ENCODE assay signal across 34 mouse cellular contexts in the genomic region with DNA sequence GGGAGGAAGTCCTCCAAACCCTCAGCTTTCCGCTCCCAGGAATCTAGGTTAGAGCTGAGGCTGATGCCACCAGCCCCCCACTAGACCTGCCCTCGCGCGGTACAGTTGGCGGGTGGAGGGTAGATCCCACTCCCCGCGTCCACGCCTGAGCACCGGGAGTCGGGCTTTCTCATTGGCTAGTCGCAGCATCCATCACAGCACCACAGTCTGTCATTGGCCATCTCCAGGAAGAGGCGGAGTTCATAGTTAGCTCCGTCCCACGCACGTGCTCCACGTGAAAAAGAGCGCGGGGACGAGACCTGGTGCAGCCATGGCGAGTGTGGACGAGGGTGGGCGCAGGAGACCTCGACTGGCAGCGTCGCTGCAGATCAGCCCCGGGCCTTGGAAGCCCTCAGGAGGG. TPM values are rescaled to one million over a fixed set of nuclear protein-coding genes. Genes with fewer than 3 reads are reported as not detected.
DNase-seq lines count a peak whose midpoint lies in the region; ATAC-seq and TF ChIP-seq lines count a peak whose summit lies in the region.
"Had no signal": no experiment of that assay in that cellular context is flagged by ENCODE, and none has a peak within 500 bp of the region (broad histone marks: within the 10 kb centered on the region; RNA-seq: fewer than 3 reads in every experiment).

TSS of gene Adad2 (plus strand) at position 277 of the 400 bp plus-strand sequence.

- H3K9me3 ChIP-seq in midbrain, embryonic 11.5 days (ENCODE audit: control insufficient read depth, low read length), result no peaks in the 10 kb centered on the region
- H3K9me3 ChIP-seq in midbrain, embryonic 14.5 days (ENCODE audit: control insufficient read depth, low read length), result no peaks in the 10 kb centered on the region
- peaks cover 28% of the 10 kb centered on the region for H3K9me3 ChIP-seq in E14TG2a.4 (ENCODE audit: low read length)
- H3K9me3 ChIP-seq: embryonic facial prominence, embryonic 13.5 days; forebrain, embryonic 15.5 days; liver, embryonic 15.5 days had no signal

- H3K4me1 ChIP-seq in midbrain, embryonic 11.5 days (ENCODE audit: control insufficient read depth, insufficient read depth, low read length), result no peaks in the 10 kb centered on the region
- no peaks in the 10 kb centered on the region for H3K4me1 ChIP-seq in midbrain, embryonic 14.5 days (ENCODE audit: control insufficient read depth, insufficient read depth, low read length)
- H3K4me1 ChIP-seq in E14TG2a.4 (replicated peaks; ENCODE audit: low read depth, low read length), result peaks cover 29% of the 10 kb centered on the region
- H3K4me1 ChIP-seq: embryonic facial prominence, embryonic 13.5 days; forebrain, embryonic 15.5 days; heart, embryonic 15.5 days; kidney, embryonic 15.5 days; limb, embryonic 12.5 days; liver, embryonic 15.5 days; midbrain, embryonic 12.5 days had no signal

- H3K27ac ChIP-seq in midbrain, embryonic 11.5 days (ENCODE audit: low read depth, low read length), result no peak within 1 kb of the TSS
- H3K27ac ChIP-seq in midbrain, embryonic 14.5 days (replicated peaks; ENCODE audit: low read depth, low read length), result no peak within 1 kb of the TSS
- H3K27ac ChIP-seq in left cerebral cortex, adult 2 months, result no peak within 1 kb of the TSS
- H3K27ac ChIP-seq: embryonic facial prominence, embryonic 13.5 days; forebrain, embryonic 10.5 days; forebrain, embryonic 15.5 days; heart, embryonic 10.5 days; heart, embryonic 15.5 days; kidney, embryonic 15.5 days; limb, embryonic 12.5 days; liver, embryonic 15.5 days; midbrain, embryonic 12.5 days had no signal

- H3K27me3 ChIP-seq in midbrain, embryonic 11.5 days (ENCODE audit: control insufficient read depth, insufficient read depth, low read length), result no peaks in the 10 kb centered on the region
- H3K27me3 ChIP-seq in midbrain, embryonic 14.5 days (ENCODE audit: control insufficient read depth, insufficient read depth, low read length), result no peaks in the 10 kb centered on the region
- H3K27me3 ChIP-seq in E14TG2a.4 (ENCODE audit: insufficient read depth, low read length), result peaks cover 46% of the 10 kb centered on the region
- H3K27me3 ChIP-seq: forebrain, embryonic 15.5 days; kidney, embryonic 15.5 days; midbrain, embryonic 12.5 days had no signal

- no peak within 1 kb of the TSS for H3K4me3 ChIP-seq in midbrain, embryonic 11.5 days (ENCODE audit: low read depth, low read length)
- no peak within 1 kb of the TSS for H3K4me3 ChIP-seq in midbrain, embryonic 14.5 days (replicated peaks; ENCODE audit: low read depth, low read length)
- H3K4me3 ChIP-seq in E14TG2a.4 (replicated peaks; ENCODE audit: low read length), result peak within 1 kb of the TSS; percentile 63
- no peak within 1 kb of the TSS for H3K4me3 ChIP-seq in left cerebral cortex, adult 2 months
- H3K4me3 ChIP-seq: embryonic facial prominence, embryonic 13.5 days; forebrain, embryonic 10.5 days; forebrain, embryonic 15.5 days; heart, embryonic 10.5 days; heart, embryonic 15.5 days; kidney, embryonic 15.5 days; limb, embryonic 12.5 days; liver, embryonic 15.5 days; midbrain, embryonic 12.5 days had no signal

- no peak within 1 kb of the TSS for H3K9ac ChIP-seq in midbrain, embryonic 11.5 days (ENCODE audit: low read length)
- no peak within 1 kb of the TSS for H3K9ac ChIP-seq in midbrain, embryonic 14.5 days (replicated peaks; ENCODE audit: low read length)
- H3K9ac ChIP-seq: embryonic facial prominence, embryonic 13.5 days; forebrain, embryonic 15.5 days; heart, embryonic 15.5 days; kidney, embryonic 15.5 days; limb, embryonic 12.5 days; liver, embryonic 15.5 days; lung, embryonic 14.5 days; midbrain, embryonic 12.5 days had no signal

- 0 out of 2 replicates have a peak, but pooled peaks have one; percentile 40 for ATAC-seq in midbrain, embryonic 11.5 days (ENCODE audit: low FRiP score)
- no peak for ATAC-seq in midbrain, embryonic 14.5 days (ENCODE audit: low FRiP score, low TSS enrichment)
- ATAC-seq in common myeloid progenitor, adult 5-6 weeks (replicated peaks; ENCODE audit: low read depth, poor library complexity, severe bottlenecking), result 0 out of 2 replicates have a peak, but pooled peaks have one; percentile 22
- ATAC-seq: forebrain, embryonic 15.5 days; hindbrain, embryonic 16.5 days had no signal

- intact Hi-C loops in left cerebral cortex, adult 2 months (cut with DNase I), result no loop called here

- 83% methylated on average over 26 of the region's 26 CpGs for WGBS in midbrain, embryonic 11.5 days
- WGBS in midbrain, embryonic 14.5 days, result 85% methylated on average over 26 of the region's 26 CpGs

- no peak for TF ChIP-seq CTCF in E14TG2a.4 (conservative IDR thresholded peaks at IDR 0.05; ENCODE audit: low read length)
- TF ChIP-seq CTCF in left cerebral cortex, adult 2 months (IDR thresholded peaks at IDR 0.05), result no peak

- DNase-seq in midbrain, embryonic 11.5 days (ENCODE audit: low spot score, missing footprints), result no peak
- no peak for DNase-seq in midbrain, embryonic 14.5 days
- DNase-seq in testis, postnatal 14 days (ENCODE audit: low spot score), result peak; percentile 88
- no peak for DNase-seq in left cerebral cortex, adult 2 months (ENCODE audit: extremely low spot score in 1 of 2, low spot score in 2 of 2)
- DNase-seq in right cerebral cortex, postnatal 4 days, result no peak
- DNase-seq: adrenal gland, postnatal 10 days; cerebellum, adult 9-10 months; cerebellum, postnatal 36 days; embryo, embryonic 11 days; kidney, adult 18-20 months; layer of hippocampus, postnatal 36 days; lung, embryonic 14.5 days; lung, postnatal 14 days; right cerebral cortex, adult 18-20 months; thymus, adult 18-20 months; thymus, postnatal 25 days had no signal

- H3K36me3 ChIP-seq in midbrain, embryonic 11.5 days (ENCODE audit: control insufficient read depth, insufficient read depth, low read length), result no peaks in the 10 kb centered on the region
- H3K36me3 ChIP-seq in midbrain, embryonic 14.5 days (ENCODE audit: control insufficient read depth, insufficient read depth, low read length), result no peaks in the 10 kb centered on the region
- H3K36me3 ChIP-seq in E14TG2a.4 (ENCODE audit: insufficient read depth, low read length), result no peaks in the 10 kb centered on the region
- H3K36me3 ChIP-seq: embryonic facial prominence, embryonic 13.5 days; forebrain, embryonic 10.5 days; forebrain, embryonic 15.5 days; heart, embryonic 10.5 days; heart, embryonic 15.5 days; kidney, embryonic 15.5 days; limb, embryonic 12.5 days; liver, embryonic 15.5 days; midbrain, embryonic 12.5 days had no signal

- H3K4me2 ChIP-seq in midbrain, embryonic 11.5 days, result no peak within 1 kb of the TSS
- no peak within 1 kb of the TSS for H3K4me2 ChIP-seq in midbrain, embryonic 14.5 days (ENCODE audit: low read length)
- H3K4me2 ChIP-seq: embryonic facial prominence, embryonic 13.5 days; forebrain, embryonic 15.5 days; heart, embryonic 15.5 days; kidney, embryonic 15.5 days; limb, embryonic 12.5 days; liver, embryonic 15.5 days; lung, embryonic 14.5 days; midbrain, embryonic 12.5 days had no signal

RNA-seq across cellular contexts. Expression of gene Adad2, which starts in this region (rescaled TPM):
- 0.11 and 0.27 TPM in 2 replicates for polyA plus RNA-seq in midbrain, embryonic 11.5 days (2014; fragmentation: Nextera tagmentation; extraction: Ambion mirVana)
- 0.21 and 0.32 TPM in 2 replicates for polyA plus RNA-seq in midbrain, embryonic 14.5 days (2014; fragmentation: Nextera tagmentation; extraction: Ambion mirVana)
- total RNA-seq in common myeloid progenitor, adult 5-6 weeks (2017), result not detected in 2 replicates
- total RNA-seq in left cerebral cortex, adult 2 months (2021), result under 1 TPM; 0.18 to 0.54 TPM
- total RNA-seq: adrenal gland, postnatal 10 days; gastrocnemius, adult 8-10 months; heart, postnatal 25 days; liver, adult 2 months; megakaryocyte, adult 5-6 weeks had no signal
- polyA plus RNA-seq: embryonic facial prominence, embryonic 13.5 days; forebrain, embryonic 15.5 days; heart, embryonic 10.5 days; heart, embryonic 15.5 days; hindbrain, embryonic 11.5 days; kidney, embryonic 15.5 days; liver, adult 2 months; liver, embryonic 15.5 days; lung, embryonic 14.5 days; neural tube, embryonic 11.5 days had no signal

Comparison
In these comparisons a context has a peak if more than half of its experiments do, and no peak if none do; other contexts are left out.
1. Peak in ATAC-seq in midbrain, embryonic 11.5 days; RNA of the gene not detected or under 1 TPM.
2. Peak in ATAC-seq in common myeloid progenitor, adult 5-6 weeks; RNA of the gene not detected or under 1 TPM.